Mouse (Mus musculus): Measurements from ENCODE around the gene Kcnk6. TPM values are rescaled to one million over a fixed set of nuclear protein-coding genes. Genes with fewer than 3 reads are reported as not detected.
"Not testable (repeated sequence)": the region's sequence is repeated elsewhere in the genome, so short reads cannot be mapped to it uniquely, and the experiment has no call there.

Gene Kcnk6
- total RNA-seq, 2 experiments from 2014 or later = 5.3 to 5.7 TPM

DNA sequence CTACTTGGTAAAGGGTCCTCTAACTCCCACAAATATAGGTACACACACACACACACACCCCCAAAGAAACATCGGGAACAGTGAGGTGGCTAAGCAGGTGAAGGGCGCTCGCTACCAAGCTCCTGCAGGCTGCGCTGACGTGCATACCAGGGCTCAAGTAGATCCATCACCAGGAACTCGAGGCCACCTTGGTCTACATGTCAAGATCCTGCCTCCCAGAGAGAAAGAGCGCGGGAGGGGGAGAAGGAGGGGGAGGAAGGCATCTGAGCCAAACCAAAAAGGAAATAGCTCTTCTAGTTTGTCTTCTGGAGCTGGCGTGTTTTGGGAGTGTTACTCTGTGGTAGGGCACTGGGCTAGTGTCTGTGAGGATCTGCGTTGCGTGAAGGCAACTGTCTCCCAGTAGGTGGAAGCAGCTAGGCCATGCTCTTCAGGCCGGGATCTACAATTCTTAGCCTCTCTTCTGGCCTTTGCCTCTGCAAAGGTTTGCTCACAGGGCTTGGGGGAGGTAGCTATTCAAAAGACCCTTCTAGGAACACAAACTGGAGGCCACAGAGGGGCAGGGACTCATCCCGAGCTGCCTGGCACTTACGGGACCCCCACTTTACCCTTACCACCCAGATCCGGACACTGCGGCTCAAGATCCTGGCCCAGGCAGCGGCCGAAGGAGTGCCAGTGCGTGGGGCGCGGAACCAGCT, 14.5 kb upstream of the Kcnk6 start:
- DNase-seq = no peak

DNA sequence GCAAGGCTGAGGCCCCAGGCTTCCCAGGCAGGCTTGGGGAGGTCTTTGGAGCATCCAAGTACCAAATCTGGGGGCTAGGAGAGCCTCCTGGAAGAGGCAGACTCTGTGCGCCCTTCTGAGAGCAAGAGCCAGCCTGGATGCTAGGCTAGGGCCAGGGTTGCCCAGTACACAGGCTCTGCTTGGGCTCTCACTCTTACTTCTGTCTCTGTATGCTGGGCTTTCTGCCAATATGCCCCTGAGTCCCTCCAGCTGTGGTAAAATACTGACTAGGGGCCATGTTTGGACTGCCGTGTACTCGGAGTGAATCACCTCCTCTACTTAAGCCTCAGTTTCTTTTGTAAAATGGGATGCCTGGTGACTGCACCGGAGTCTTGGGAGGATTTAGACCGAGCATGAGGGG, 13.7 kb upstream of the Kcnk6 start:
- no peak for DNase-seq

DNA sequence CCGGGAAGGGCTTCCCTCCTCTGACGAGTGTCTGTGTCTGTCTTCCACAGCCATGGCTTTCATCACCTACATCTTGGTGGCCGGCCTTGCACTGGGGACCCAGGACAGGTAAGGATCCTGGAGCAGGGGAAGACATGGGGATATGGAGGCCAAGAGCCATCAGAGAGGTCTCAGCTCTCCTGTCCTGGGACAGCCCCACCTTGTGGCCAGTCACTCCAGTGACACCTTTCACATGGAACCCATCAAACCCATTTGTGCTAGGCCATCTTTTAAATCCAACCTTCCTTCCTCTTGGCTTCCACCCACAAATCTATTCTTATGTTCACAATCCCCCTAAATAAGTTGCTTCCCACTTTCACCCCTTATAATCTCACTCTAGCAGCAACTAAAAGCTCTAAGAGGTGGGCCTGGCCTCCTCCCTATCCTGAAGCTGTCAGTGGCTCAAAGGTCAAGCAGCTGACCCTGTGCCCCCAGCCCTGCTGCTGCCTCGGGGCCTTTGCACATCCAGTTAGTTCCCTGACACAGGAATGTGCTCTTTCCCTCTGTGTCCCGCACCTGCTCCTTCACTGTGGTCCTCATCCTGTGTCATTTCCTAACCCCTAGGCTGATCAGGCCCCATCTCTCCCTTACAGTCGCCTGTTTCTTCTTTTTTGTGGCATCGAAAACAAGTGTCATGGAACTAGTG, 12.6 kb upstream of the Kcnk6 start:
- peak; percentile 53 for DNase-seq

DNA sequence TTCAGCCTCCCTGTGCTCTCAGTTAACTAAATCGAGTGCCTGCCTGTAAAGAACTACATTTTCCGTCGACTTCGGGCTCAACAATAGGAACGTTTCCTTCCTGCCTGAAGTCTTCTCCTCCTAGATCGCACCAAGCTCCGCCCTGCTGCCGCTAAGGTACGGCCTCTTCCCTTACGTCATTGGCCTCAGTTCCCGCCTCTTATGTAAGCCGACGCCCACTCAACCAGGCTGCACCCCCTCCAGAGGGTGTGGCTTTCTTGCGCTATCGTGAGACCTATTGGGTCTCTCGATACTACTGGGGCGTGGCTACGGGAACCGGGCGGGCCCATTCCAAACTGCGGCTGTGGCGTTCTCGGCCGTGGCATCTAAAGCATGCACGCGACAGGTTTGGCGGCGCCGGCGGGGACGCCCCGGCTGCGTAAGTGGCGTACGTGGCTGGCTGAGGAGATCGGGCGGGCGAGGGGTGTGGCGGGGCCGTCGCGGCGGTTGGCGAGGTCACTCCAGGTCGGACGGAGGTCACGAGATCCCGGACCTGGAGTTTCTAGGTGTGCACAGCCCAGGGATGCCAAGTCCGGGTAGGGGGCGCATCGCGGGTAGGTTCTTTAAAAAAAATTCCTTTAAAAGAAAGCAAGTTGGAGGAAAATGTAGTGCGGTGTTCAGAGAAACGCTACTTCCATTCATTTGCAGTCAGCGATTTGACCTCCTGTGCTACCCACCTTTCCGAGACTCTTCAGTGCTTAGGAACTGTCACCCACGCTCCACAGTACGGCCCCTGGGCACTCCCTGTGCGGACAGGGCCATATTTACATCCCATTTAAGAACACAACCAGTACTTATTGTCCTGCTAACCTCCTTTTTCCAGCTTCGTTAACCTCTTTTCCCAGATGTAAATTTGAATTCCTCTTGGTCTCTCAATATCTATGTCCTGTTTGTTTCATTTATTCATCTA, 6.0 kb upstream of the Kcnk6 start, which contains the start of gene Yif1b:
TSS of gene Yif1b (plus strand) at position 311 of the 949 bp plus-strand sequence.
- DNase-seq = peak; percentile 98

DNA sequence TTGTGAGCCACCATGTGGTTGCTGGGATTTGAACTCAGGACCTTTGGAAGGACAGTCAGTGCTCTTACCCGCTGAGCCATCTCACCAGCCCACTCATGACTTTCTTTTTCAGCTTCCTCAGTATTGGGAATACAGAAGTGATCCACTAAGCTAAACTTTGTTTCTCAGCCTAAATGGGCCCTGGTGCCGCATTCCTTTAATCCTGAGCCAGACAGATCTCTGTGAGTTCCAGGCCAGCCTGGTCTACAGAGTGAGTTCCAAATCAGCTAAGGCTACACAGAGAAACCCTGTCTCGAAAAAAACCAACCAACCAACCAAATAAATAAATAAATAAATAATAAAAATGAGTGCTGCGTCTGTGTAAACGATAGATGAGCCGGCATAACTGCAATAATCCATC, 5.3 kb upstream of the Kcnk6 start:
- not testable (repeated sequence) for DNase-seq

DNA sequence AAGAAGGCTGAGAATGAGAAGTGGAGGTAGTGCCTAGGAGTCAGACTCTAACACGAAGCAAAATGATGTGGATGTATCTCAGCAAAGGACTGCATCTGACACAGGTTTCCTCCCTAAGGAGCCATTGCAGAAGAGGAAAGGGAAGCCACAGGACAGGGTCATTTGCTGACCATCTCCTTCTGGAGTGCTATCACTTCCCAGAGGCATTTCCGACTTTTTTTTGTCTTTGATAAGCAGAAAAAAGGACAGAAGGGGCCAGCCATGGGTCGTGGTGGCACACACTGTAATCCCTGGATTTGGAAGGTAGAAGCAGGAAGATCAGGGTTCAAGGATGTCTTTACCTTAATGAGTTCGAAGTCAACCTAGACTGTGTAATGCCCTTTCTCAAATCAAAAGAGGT, 4.3 kb upstream of the Kcnk6 start:
- no peak for DNase-seq

DNA sequence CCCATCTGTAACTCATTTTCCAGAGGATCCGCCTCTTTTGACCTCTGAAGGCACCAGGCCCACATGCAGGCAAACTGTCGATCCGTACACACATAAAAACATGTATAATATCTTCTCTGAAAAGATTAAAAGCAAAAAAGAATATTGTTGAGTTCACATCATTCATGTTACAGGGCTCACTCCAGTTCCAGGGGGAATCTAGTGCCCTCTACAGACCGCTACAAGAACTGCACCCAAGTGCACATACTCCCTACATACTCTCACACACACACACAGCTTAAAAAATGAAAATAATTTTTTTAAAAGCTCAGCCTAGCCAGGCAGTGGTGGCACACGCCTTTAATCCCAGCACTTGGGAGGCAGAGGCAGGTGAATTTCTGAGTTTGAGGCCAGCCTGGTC, 2.3 kb upstream of the Kcnk6 start:
- DNase-seq = peak; percentile 48

DNA sequence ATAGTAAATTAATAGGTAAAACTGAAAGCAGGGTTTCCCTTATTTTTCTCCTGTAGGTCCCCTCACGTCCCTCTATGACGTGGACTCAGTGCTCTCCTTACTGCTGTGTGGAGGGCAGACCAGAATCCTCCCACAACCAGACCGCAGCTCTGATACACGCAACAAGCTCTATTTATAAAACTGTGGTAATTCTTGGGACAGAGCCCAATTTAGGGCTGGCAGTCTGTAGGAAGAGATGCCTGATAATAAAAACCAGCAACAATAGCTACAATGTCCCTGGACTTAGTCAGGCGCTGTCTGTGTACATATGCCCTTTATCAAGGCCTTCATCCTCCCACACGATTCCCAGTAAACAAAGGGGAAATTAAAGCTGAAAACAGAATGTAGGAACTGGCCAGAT, 1.4 kb upstream of the Kcnk6 start:
- peak; percentile 62 for DNase-seq

DNA sequence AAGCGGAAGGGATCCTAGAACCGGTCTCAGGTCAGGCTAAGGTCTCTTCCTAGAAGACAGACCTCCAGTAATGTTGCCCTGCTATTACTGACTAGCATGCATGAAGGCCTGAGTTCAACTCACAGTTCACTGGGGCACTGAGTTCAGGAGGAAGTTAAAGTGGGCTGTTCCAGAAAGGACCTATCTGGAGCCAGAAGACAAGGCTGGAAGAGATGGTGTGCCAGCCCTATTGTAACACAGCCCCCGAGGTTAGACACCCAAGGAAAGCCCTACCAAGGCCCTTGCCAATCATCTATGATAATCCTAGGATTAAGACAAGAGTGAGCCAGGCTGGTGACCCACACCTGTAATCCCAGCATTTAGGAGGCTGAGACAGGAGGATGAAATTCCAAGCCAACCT, 798 bp downstream of the Kcnk6 start:
- no peak for DNase-seq

DNA sequence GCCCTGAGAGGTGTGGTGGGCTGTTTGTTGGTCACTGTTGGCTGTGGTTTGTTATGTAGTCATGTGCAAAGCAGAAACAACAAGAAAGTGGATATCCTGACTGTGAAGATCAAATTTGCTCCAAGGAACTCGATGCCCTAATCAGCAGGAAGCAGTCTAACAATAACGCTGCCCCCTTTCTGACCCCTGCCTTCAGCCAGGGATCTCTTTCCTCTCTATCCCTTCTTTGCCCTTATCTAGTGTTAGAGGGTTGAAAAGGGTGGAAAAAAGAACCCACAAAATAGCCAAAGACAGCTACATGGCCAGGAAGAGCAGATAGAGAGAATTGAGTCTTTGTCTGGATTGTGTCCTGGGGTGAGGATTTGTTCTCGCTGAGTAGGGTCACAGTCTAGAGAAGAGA, 1.8 kb downstream of the Kcnk6 start:
- DNase-seq = no peak

DNA sequence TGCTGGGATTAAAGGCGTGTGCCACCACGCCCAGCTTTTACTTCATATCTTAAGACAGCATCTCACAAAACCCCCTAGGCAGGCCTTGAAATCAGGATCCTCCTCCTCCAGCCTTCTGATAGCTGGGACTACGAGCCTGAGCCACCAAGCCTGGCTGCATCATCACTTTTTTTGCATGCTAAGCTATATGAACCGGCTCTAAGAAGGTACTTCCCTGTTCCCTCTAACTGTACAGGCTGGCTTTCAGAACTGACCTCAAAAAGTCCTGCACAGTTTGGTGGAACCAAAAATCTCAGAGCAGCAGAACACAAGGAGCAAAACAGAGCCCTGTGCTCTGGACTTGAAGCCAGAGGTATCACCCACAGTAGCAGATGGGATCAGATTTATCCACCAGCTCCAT, 4.1 kb downstream of the Kcnk6 start:
- no peak for DNase-seq

DNA sequence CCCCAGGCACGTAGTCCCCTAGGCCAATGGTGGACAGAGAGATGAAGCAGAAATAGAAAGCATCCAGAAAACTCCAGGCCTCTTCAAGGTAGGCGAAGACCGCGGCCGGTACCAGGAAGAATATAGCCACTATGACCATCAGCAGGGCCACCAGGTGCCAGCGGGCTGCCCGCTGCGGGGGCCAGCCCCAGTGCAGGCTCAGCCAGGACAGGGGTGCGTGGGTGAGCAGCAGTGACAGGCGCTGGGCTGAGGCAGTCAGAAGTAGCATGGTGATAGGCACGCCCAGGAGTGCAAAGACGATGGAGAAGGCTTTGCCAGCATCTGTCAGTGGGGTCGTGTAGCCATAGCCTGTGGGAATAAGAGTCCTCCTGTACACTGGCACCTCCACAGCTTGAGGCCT, 6.8 kb downstream of the Kcnk6 start:
- DNase-seq = no peak

DNA sequence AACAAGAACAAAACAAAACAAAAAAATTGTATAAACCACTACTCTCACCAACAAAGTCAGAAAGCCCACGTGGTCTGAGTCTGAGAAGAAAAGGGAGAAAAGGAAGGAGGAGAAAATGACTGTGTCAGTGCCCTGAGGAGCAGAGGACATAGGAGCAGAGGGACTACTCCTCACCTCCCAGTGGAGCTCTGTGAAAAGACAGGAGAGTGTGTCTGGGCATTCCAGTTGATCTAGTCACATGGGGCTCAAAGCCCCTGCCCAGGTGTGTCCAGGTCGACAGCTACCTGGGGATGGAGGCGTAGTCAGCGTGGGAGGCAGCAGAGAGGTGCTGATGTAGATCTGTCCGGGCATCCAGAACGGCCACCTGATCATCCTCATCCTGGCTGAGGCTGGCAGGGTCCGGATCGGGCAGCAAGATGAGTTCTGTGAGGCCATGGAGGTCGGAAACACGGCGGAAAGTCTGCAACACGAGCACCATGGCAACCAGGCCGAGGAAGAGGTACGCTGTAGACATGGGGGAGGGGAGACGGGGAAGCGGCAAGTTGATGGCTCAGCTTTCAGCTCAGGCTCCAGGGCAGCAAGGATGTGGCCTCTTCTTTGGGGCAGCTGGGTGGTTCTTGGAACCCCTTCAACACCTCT, 7.4 kb downstream of the Kcnk6 start:
- no peak for DNase-seq

DNA sequence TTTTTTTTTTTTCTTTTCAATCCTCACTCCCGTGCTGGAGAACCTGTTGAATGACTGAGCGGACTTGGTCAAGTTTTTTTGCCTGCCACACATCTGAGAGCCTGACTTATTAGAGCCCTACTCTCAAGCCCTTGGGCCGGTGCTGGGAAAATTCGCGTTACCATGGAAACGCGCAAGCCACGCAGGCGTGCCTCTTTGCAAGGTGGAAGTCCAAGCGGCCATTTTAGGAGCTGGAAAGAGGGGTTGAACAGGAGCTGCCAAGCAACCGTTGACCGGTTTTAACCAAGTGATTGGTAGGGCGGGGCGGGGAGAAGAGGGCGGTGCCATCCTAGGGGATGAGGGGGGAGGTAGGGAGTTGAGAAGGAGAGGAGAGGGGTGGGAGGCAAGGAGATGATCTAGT, 17.5 kb downstream of the Kcnk6 start:
- no peak for DNase-seq

DNA sequence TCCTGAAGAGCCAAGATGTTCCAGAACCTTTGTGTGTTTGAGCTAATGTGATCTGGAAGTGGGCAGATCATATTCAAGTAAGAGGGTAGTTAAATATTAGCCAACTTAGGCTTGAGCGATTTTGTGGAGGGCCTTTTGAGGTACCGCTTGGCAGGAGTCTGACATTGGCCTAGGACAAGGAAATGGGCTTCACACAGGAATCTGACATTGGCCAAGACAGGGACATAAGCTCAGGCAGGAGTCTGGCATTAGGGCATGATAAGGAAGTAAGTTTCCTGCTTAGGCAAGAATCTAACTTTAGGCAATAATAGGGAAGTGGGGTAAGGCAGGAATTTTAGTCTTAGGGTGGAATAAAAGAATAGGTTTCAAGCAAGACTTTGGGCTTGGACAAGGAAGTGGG, 18.1 kb downstream of the Kcnk6 start:
- DNase-seq = no peak

DNA sequence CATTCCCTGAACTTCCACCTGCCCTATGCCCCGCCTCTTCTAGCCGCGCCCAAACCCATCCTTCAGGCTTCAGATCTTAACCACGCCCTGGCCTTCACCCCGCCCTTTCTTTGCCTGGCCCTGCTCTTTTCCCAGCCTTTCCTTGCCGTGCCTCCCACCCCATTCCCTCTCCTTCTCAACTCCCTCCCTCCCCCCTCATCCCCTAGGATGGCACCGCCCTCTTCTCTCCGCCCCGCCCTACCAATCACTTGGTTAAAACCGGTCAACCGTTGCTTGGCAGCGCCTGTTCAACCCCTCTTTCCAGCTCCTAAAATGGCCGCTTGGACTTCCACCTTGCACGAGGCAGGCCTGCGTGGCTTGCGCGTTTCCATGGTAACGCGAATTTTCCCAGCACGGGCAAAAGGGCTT, 18.6 kb downstream of the Kcnk6 start, which contains the start of gene Catsperg1:
TSS of gene Catsperg1 (minus strand) at position 361 of the 408 bp plus-strand sequence.
- no peak for DNase-seq

DNA sequence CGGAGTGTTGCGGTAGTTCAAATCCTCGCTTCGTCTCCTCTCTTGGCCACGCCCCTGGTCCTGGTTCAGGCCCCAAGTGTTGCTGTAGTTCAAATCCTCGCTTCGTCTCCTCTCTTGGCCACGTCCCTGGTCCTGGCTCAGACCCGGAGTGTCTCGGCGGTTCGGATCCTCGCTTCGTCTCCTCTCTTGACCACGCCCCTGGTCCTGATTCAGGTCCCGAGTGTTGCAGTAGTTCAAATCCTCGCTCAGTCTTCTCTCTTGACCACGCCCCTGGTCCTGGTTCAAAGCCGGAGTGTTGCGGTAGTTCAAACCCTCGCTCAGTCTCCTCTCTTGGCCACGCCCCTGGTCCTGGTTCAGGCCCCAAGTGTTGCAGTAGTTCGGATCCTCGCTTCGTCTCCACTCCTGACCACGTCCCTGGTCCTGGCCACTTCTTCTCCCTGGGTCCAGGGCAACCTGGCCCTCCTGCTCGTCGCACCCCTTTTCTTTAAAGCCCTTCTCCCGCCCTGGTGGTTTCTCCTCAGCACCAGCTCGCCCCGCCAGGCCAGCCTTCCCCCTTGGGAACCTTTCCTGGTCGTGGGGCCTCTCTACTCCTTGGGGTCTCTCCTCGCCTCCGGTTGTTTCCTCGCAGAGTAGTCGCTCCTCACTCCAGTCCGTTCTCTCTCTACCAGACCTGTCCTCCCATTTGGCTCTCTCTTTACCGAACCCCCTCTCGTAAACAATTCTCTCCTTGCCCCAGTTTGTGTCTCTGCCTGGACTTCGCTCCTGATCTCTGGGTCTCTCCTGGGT, 19.3 kb downstream of the Kcnk6 start:
- DNase-seq = not testable (repeated sequence)

DNA sequence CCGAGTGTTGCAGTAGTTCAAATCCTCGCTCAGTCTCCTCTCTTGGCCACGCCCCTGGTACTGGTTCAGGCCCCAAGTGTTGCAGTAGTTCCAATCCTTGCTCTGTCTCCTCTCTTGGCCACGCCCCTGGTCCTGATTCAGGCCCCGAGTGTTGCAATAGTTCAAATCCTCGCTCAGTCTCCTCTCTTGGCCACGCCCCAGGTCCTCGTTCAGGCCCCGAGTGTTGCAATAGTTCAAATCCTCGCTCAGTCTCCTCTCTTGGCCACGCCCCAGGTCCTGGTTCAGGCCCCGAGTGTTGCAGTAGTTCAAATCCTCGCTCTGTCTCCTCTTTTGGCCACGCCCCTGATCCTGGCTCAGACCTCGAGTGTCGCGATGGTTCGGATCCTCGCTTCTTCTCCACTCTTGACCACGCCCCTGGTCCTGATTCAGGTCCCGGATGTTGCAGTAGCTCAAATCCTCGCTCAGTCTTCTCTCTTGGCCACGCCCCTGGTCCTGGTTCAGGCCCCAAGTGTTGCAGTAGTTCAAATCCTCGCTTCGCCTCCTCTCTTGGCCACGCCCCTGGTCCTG, 20.0 kb downstream of the Kcnk6 start:
- DNase-seq = peak; percentile 16

DNA sequence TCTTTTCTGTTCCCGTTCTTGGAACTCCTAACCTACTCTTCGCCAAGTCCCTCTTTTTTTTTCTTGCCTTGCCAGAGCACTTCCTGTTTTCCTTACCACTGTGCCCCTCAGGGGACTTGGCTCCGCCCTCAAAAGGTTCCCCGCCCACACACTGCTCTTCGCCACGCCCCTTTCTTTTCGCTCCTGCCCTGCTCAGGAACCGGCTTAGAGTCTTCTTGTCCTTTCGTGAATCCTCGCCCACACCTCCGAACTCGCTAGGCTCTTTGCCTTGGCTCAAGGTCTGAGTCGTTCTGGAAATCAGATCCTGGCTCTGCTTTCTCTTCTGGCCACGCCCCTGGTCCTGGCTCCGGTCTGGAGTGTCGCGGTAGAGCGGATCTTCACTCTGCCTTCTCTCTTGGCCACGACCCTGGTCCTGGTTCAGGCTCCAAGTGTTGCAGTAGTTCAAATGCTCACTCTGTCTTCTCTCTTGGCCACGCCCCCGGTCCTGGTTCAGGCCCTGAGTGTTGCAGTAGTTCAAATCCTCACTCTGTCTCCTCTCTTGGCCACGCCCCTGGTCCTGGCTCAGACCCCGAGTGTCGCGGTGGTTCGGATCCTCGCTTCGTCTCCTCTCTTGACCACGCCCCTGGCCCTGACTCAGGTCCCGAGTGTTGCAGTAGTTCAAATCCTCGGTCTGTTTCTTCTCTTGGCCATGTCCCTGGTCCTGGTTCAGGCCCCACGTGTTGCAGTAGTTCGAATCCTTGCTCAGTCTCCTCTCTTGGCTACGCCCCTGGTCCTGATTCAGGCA, 20.7 kb downstream of the Kcnk6 start:
- peak; percentile 86 for DNase-seq

DNA sequence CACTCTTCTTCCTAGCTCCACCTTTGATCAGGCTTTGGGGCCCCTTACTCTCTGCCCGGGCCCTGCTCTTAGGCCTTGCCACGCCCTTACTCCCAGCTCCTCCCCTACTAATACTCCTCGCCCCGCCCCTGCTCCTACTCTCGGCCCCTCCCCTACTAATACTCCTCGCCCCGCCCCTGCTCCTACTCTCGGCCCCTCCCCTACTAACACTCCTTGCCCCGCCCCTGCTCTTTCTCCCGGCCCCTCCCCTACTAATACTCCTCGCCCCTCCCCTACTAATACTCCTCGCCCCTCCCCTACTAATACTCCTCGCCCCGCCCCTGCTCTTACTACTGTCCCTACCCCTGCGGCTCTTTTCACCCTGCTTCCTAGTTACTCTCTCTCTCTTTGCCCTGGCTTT, 21.3 kb downstream of the Kcnk6 start:
- peak; percentile 55 for DNase-seq

Data from heart, postnatal 4 days (tissue).